Mouse (Mus musculus) urinary bladder, adult 18-20 months (tissue): ENCODE data around the gene Pdia4.
"Not testable (repeated sequence)": the region's sequence is repeated elsewhere in the genome, so short reads cannot be mapped to it uniquely, and the experiment has no call there.

Experiments used
- DNase-seq, 2 experiments: peaks; one replicate each; pipeline ENCODE4 v3.0.0; 2022; ENCODE audit warnings: low spot score in 2 of 2, mixed read lengths in 2 of 2

Pdia4 gene

DNA sequence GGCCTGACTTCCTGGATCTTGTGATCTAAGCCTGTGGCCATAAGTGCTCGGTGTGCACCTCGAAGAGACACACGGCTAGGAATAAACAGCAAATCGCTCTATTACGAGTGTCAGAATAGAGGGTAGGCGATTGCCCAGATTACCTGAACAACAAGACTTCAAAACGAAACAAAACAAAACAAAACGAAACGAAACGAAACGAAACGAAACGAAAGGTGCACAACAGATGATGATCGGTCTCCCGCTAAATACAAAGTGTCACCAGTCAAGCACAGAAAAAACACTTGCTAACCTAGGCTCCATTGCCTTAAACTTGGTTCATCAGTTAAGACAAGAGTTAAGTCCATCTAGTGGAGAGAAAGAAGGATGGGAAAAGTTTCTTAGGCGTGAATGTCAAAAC, 53.8 kb downstream of the Pdia4 start:
- DNase-seq, result not testable (repeated sequence)

DNA sequence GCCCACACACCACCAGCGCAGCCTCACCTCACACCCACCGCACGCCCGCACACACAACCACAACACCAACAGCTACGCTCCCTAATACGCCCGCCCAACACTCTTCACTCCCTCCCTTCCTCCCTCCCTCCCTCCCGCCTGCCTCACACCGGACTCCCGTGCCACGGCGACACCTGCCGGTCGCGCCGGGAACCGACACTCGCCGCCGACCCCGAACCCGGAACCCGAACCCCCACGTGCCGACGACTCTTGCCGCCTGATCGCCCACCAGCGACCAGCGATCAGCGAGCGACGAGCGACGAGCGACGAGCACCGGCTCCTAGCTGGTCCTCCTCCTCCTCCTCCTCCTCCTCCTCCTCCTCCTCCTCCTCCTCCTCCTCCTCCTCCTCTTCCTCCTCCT, 55.4 kb downstream of the Pdia4 start:
- peak in 1 of 2 experiments; percentile 60 for DNase-seq

GRCm38 (mm10) chr6:47757429-47757828, 55.8 kb downstream of the Pdia4 start:
- DNase-seq, result not testable (repeated sequence)

- DNase-seq, result not testable (repeated sequence)
These were observed 60.1 kb downstream of the Pdia4 start for GRCm38 (mm10) chr6:47753144-47753543.

DNA sequence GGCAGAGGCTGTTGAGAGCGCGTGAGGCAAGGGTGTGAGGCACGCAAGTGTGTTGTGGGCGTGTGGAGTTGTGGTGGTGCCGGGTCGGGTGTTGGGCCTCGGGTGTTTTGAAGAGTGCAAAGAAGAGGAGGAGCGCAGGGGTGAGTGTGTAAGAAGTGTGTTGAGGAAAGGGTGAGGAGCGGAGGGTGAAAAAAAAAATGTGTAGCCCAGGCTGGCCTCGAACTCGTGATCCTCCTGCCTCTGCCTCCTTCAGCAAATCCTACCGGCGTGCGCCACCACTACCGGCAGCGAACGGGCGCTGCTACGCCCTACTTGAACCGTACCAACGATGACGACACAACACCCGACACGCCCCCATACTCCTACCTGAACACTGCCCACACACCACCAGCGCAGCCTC, 64.9 kb downstream of the Pdia4 start:
- peak; percentile 79 to 89 for DNase-seq

DNA sequence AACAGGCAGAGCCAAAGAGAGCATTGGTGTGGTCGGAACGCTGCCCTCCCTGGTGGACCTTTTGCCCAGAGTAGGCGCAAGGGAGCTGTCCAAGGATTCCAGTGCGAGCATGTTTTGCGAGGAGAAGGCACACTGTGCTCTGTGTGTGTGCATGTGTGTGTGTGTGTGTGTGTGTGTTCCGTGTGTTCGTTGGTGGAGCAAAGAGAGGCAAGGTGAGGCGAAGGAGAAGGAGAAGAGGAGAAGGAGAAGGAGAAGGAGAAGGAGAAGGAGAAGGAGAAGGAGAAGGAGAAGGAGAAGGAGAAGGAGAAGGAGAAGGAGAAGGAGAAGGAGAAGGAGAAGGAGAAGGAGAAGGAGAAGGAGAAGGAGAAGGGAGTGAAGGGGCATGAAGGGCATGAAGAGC, 65.3 kb downstream of the Pdia4 start:
- DNase-seq, result not testable (repeated sequence)
